ENCODE assay signal across 17 mouse cellular contexts in the genomic region with DNA sequence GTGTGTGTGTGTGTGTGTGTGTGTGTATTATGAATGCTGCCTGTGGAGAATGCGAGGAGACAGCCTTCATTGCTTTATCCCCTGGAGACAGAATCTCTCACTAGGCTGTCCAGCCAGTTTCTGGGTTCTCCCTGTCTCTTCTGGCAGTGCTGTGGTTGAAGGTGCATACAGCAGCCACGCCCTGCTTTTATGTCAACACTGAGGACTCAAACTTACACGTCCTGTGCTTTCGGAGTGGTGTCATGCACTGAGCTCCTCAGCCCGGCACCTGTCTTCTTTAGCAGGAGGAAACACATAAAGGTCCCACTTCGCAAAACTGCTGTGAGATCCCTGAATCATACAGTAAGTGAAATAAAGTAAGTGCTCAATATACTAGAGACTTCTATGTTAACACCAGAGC.
DNase-seq lines count a peak whose midpoint lies in the region; ATAC-seq and TF ChIP-seq lines count a peak whose summit lies in the region.
"Had no signal": no experiment of that assay in that cellular context is flagged by ENCODE, and none has a peak within 500 bp of the region (broad histone marks: within the 10 kb centered on the region; RNA-seq: fewer than 3 reads in every experiment).

No protein-coding gene starts in this region.

- no peak for ATAC-seq in lung, postnatal 0 days
- peak; percentile 67 for ATAC-seq in activated CD4-positive, CD25-positive, alpha-beta regulatory T cell, adult 4 months
- ATAC-seq in neutrophil, adult 5-6 weeks (ENCODE audit: extremely low read depth, insufficient number of reproducible peaks, low FRiP score, poor library complexity, severe bottlenecking), result peak; percentile 54
- ATAC-seq: forebrain, embryonic 16.5 days had no signal

- H3K27me3 ChIP-seq in lung, postnatal 0 days (replicated peaks; ENCODE audit: insufficient read depth, low read length), result no peaks in the 10 kb centered on the region

- WGBS in lung, postnatal 0 days, result 45% methylated on average over 6 of the region's 6 CpGs

- no peak overlapping the region for H3K27ac ChIP-seq in lung, postnatal 0 days (ENCODE audit: low read length)
- H3K27ac ChIP-seq: gastrocnemius, adult 2 months; heart, embryonic 10.5 days had no signal

- TF ChIP-seq CTCF in lung, postnatal 0 days (IDR thresholded peaks at IDR 0.05), result no peak

- no peaks in the 10 kb centered on the region for H3K9me3 ChIP-seq in lung, postnatal 0 days (ENCODE audit: low read length)
- H3K9me3 ChIP-seq: heart, embryonic 10.5 days had no signal

- no peaks in the 10 kb centered on the region for H3K4me1 ChIP-seq in lung, postnatal 0 days (ENCODE audit: insufficient read depth, low read depth, low read length)

- H3K36me3 ChIP-seq in lung, postnatal 0 days (ENCODE audit: insufficient read depth, low read length), result no peaks in the 10 kb centered on the region

- no peak overlapping the region for H3K4me2 ChIP-seq in lung, postnatal 0 days (replicated peaks; ENCODE audit: low read depth, low read length)
- H3K4me2 ChIP-seq: midbrain, embryonic 11.5 days had no signal

- no peak for TF ChIP-seq EP300 in lung, postnatal 0 days (IDR thresholded peaks at IDR 0.05)

- peak; percentile 45 for DNase-seq in lung, postnatal 25 days (ENCODE audit: low spot score)
- no peak for DNase-seq in lung, postnatal 0 days (ENCODE audit: low spot score)
- DNase-seq in thymus, postnatal 25 days, result peak; percentile 73
- no peak for DNase-seq in left cerebral cortex, adult 18-20 months (ENCODE audit: low spot score in 2 of 2)
- DNase-seq in urinary bladder, postnatal 14 days (ENCODE audit: low spot score), result no peak
- no peak for DNase-seq in cerebellum, adult 11-12 months
- DNase-seq: cerebellum, adult 2 months; gastrocnemius, adult 2 months; heart, postnatal 36 days; kidney, adult 11 months; kidney, postnatal 4 days; lung, adult 18-20 months had no signal

- no peak overlapping the region for H3K9ac ChIP-seq in lung, postnatal 0 days (replicated peaks; ENCODE audit: low read depth)

- H3K4me3 ChIP-seq in lung, postnatal 0 days (ENCODE audit: low read depth, low read length), result no peak overlapping the region
- H3K4me3 ChIP-seq: gastrocnemius, adult 2 months; heart, embryonic 10.5 days had no signal

Comparison
In these comparisons a context has a peak if more than half of its experiments do, and no peak if none do; other contexts are left out.
1. DNase-seq: peak in lung, postnatal 25 days (single experiment) and thymus, postnatal 25 days (single experiment); none in lung, postnatal 0 days (single experiment), left cerebral cortex, adult 18-20 months (0 of 2), urinary bladder, postnatal 14 days (single experiment) and cerebellum, adult 11-12 months (single experiment).